Mouse (Mus musculus) kidney, adult 2 months (tissue): ENCODE data around the gene Eef1akmt2.

Experiments used
- CTCF ChIP-seq: fragments of 200-500 bp; conservative IDR thresholded peaks from 2 replicates; pipeline ENCODE4 v1.5.1; 2011; ENCODE audit warnings: low read depth, mild to moderate bottlenecking, control low read depth, low read length, moderate library complexity, mixed read lengths; ENCODE audit not compliant: insufficient read depth, insufficient read length
- POLR2A ChIP-seq: fragments of 200-500 bp; IDR thresholded peaks from one replicate; pipeline ENCODE4 v1.6.1; 2011; ENCODE audit warnings: low read depth, low read length, control low read depth

DNA sequence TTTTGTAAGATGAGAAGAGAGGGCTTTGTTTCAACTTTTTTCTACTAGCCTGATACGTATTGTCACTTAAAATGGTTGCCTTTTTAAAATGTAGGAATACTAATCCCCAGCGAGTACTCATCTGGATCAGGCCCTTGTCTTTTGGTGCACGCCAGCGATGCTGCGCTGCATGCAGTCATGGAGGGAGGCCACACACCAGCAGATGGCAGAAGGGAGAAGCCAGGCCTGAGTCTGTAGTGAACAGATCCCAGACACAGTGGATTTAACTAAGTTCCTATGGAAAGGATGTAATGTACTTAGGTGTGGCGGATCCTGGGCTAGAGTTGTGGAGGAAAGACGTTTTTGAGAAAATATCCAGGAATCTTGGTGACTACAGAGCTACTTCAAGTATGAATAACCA is 31.6 kb upstream of the Eef1akmt2 start:
- peak; percentile 34 for TF ChIP-seq CTCF
- no peak for TF ChIP-seq POLR2A
